Mouse (Mus musculus) limb, embryonic 14.5 days (tissue): ENCODE measurements around the gene Mettl22. TPM values are rescaled to one million over a fixed set of nuclear protein-coding genes. Genes with fewer than 3 reads are reported as not detected.
A peak's percentile ranks its signal among the peaks of the same experiment; 100 is the strongest.

Experiments
- ATAC-seq: fragments of 200-750 bp; cut with Nextera tagmentation; 2 replicates; pipeline ENCODE4 v1.8.0; 2017; ENCODE audit warnings: low read depth, moderate number of reproducible peaks, moderate TSS enrichment; ENCODE audit not compliant: low FRiP score
- DNase-seq: peaks from one replicate; pipeline ENCODE4 v3.0.0-alpha.2; 2015; ENCODE audit warnings: low spot score
- H3K27ac ChIP-seq: fragments of 300-500 bp; sonication (generic); replicated peaks from 2 replicates; pipeline ENCODE4 v1.5.1; 2014; ENCODE audit warnings: low read depth, mild to moderate bottlenecking, low read length, moderate library complexity, mixed read lengths
- H3K27me3 ChIP-seq: fragments of 300-500 bp; sonication (generic); 2 replicates; pipeline ENCODE4 v1.6.1; 2014; ENCODE audit warnings: low read length, mixed read lengths; ENCODE audit not compliant: control insufficient read depth, insufficient read depth
- H3K36me3 ChIP-seq: fragments of 300-500 bp; sonication (generic); 2 replicates; pipeline ENCODE4 v1.6.1; 2014; ENCODE audit warnings: mild to moderate bottlenecking, low read length, moderate library complexity, mixed read lengths; ENCODE audit not compliant: control insufficient read depth, insufficient read depth
- H3K4me1 ChIP-seq: fragments of 300-500 bp; sonication (generic); 2 replicates; pipeline ENCODE4 v1.6.1; 2014; ENCODE audit warnings: antibody characterized with exemption, low read length, mixed read lengths; ENCODE audit not compliant: control insufficient read depth, insufficient read depth
- H3K4me2 ChIP-seq: fragments of 300-500 bp; sonication (generic); replicated peaks from 2 replicates; pipeline ENCODE4 v1.6.1; 2014; ENCODE audit warnings: low read depth, mild to moderate bottlenecking, low read length, moderate library complexity; ENCODE audit not compliant: severe bottlenecking
- H3K4me3 ChIP-seq: fragments of 300-500 bp; sonication (generic); replicated peaks from 2 replicates; pipeline ENCODE4 v1.5.1; 2014; ENCODE audit warnings: low read length
- H3K9ac ChIP-seq: fragments of 300-500 bp; sonication (generic); 2 replicates; pipeline ENCODE4 v1.6.1; 2014; ENCODE audit warnings: mild to moderate bottlenecking, low read depth, low read length, moderate library complexity; ENCODE audit not compliant: severe bottlenecking
- H3K9me3 ChIP-seq: fragments of 300-500 bp; sonication (generic); 2 replicates; pipeline ENCODE4 v1.6.1; 2016; ENCODE audit warnings: low read length; ENCODE audit not compliant: control insufficient read depth
- POLR2A ChIP-seq: fragments of 200-500 bp; IDR thresholded peaks from 2 replicates; pipeline ENCODE4 v1.8.0; 2012; ENCODE audit warnings: inconsistent platforms, mild to moderate bottlenecking, moderate library complexity, borderline replicate concordance; ENCODE audit not compliant: insufficient read depth, insufficient read length; ENCODE audit errors: extremely low read depth
- WGBS: fragments of 180-500 bp; shearing (Covaris S2); extraction: QIAGEN DNeasy Blood & Tissue Kit; methylation state at CpG from one replicate; pipeline ENCODE4 v1.1.7; 2014; 5-methylcytosine and 5-hydroxymethylcytosine counted together
- polyA plus RNA-seq, 2 experiments: library from polyadenylated mRNA; depleted of rRNA in 1 of 2; stranded (reverse) in 1 of 2; unstranded in 1 of 2; fragments of >200 nt; fragmentation: Nextera tagmentation in 1 of 2; extraction: Ambion mirVana in 1 of 2; gene quantifications; 2 replicates each; pipeline versions ENCODE4 v1.2.1 to v1.2.3; 2012 to 2014

Gene Mettl22
- polyA plus RNA-seq, 2 experiments: 28.7 to 42.4 TPM

- Histone ChIP-seq H3K9me3 (no peaks in the 10 kb centered on the region), H3K9ac (no peak overlapping the region), H3K27me3 (no peaks in the 10 kb centered on the region), H3K4me1 (no peaks in the 10 kb centered on the region), H3K27ac (no peak overlapping the region), H3K36me3 (peaks cover 26% of the 10 kb centered on the region), H3K4me3 (no peak overlapping the region), H3K4me2 (no peak overlapping the region)
- ATAC-seq (no peak), DNase-seq (no peak)
- TF ChIP-seq POLR2A: no peak
- 64% methylated on average over 5 of the region's 5 CpGs for WGBS
Measured at GRCm38 (mm10) chr16:8489340-8489739, 18.8 kb downstream of the Mettl22 start.

DNA sequence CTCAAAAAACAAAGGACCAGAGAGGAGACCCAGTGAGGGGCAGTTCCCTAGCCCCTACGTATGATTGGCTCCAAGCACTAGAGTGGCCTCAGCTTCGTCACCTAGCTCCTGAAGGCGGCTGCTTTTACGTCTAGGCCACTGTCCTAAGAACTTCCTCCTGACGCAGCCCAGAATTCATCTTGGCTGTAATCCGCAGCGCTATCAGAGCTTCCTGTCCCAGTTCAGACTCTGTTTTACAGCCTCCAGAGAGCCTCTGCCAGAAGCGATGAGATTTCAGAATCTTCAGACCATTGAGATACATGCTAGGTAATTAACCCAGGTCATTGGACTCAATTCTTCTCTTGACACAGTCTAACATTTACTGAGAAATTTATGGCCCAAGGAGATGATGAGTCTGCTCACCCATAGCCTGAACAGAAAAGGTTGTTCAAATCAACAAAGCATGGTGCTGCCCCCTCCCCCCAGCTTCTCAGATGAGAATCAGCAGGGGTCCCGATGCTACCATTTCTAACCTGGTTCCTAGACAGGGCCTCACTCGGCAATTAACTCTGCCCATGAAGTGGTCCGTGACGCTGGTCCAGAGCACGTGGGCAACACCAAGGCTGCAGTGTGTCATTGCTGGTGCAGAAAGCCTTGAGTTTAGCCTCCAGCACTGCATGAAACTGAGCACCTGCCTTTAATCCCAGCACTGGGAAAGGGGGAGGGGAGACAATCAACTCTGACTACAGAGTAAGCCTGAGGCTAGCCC is 21.3 kb downstream of the Mettl22 start:
- H3K4me2 ChIP-seq: no peak overlapping the region
- H3K27ac ChIP-seq: no peak overlapping the region
- 33% methylated on average over 13 of the region's 13 CpGs for WGBS
- H3K9me3 ChIP-seq: no peaks in the 10 kb centered on the region
- no peak for DNase-seq
- no peak for TF ChIP-seq POLR2A
- H3K4me1 ChIP-seq: no peaks in the 10 kb centered on the region
- H3K4me3 ChIP-seq: no peak overlapping the region
- no peak overlapping the region for H3K9ac ChIP-seq
- ATAC-seq: no peak
- peaks cover 8% of the 10 kb centered on the region; the same call in 1 of the 2 replicates for H3K36me3 ChIP-seq
- no peaks in the 10 kb centered on the region for H3K27me3 ChIP-seq

DNA sequence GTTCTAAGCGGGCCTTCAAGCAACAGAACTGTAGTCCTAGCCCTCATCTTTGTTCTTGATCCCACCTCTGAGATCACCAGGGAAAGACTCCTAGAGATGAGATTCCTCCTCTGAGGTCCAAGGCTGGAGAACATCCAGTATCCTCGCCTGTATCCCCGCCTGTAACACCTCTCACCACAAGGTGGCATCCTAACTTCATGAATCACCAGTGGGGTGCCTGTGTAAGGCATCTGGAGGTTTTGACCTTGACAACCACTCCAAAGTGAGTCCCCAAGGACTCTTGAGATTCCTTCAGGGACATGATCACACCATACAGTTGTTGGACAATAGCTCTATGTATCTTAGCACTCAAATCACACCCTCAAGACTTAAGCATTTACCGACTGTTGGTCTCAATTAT is 23.7 kb downstream of the Mettl22 start:
- H3K27me3 ChIP-seq: no peaks in the 10 kb centered on the region
- no peak overlapping the region for H3K4me3 ChIP-seq
- no peaks in the 10 kb centered on the region for H3K4me1 ChIP-seq
- 24% methylated on average over 4 of the region's 4 CpGs for WGBS
- DNase-seq (peak; percentile 69), ATAC-seq (peak; percentile 74)
- H3K9me3 ChIP-seq: no peaks in the 10 kb centered on the region
- no peak overlapping the region for H3K4me2 ChIP-seq
- no peak for TF ChIP-seq POLR2A
- no peak overlapping the region for H3K9ac ChIP-seq
- H3K36me3 ChIP-seq: 0 out of 2 replicates have a peak, but pooled peaks cover 3% of the 10 kb centered on the region
- no peak overlapping the region for H3K27ac ChIP-seq

DNA sequence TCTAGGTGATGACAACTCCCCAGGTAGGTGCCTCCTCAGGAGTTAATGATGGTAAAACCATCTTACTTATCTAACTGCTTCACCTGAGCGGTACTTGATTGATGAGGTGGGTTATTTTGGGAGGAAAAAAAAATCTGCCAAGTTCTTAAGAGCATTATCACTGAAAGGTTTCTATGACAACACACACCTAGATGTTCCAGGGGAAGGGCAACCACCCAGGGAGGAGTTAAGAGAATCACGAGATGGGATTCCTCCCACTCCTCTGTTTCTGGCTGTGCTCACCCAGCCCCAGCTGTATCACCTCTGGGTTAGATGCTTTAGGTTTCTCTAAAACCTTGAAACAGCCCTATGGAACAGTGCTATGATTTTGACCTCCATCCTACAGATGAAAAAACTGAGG is 26.4 kb downstream of the Mettl22 start:
- H3K27ac ChIP-seq: no peak overlapping the region
- TF ChIP-seq POLR2A: no peak
- no peaks in the 10 kb centered on the region for H3K36me3 ChIP-seq
- H3K9ac ChIP-seq: no peak overlapping the region
- WGBS: 66% methylated on average over 2 of the region's 2 CpGs
- H3K27me3 ChIP-seq: no peaks in the 10 kb centered on the region
- DNase-seq (no peak), ATAC-seq (no peak)
- no peaks in the 10 kb centered on the region for H3K4me1 ChIP-seq
- H3K9me3 ChIP-seq: no peaks in the 10 kb centered on the region
- H3K4me3 ChIP-seq: no peak overlapping the region
- no peak overlapping the region for H3K4me2 ChIP-seq

- no peak for TF ChIP-seq POLR2A
- Histone ChIP-seq H3K9me3 (no peaks in the 10 kb centered on the region), H3K4me2 (no peak overlapping the region), H3K36me3 (no peaks in the 10 kb centered on the region), H3K27me3 (no peaks in the 10 kb centered on the region), H3K4me3 (no peak overlapping the region), H3K27ac (no peak overlapping the region), H3K9ac (no peak overlapping the region), H3K4me1 (no peaks in the 10 kb centered on the region)
- 49% methylated on average over 2 of the region's 2 CpGs for WGBS
- DNase-seq: peak; percentile 21
- no peak for ATAC-seq
Measured at GRCm38 (mm10) chr16:8504271-8504670, 33.7 kb downstream of the Mettl22 start.
